Mouse (Mus musculus) A20 (cell line): ENCODE results near the gene Khdc3.
A peak's percentile ranks its signal among the peaks of the same experiment; 100 is the strongest.
"Not testable (repeated sequence)": the region's sequence is repeated elsewhere in the genome, so short reads cannot be mapped to it uniquely, and the experiment has no call there.

Source experiments
- DNase-seq: peaks from one replicate; pipeline ENCODE4 v3.0.0-alpha.2; 2011; ENCODE audit warnings: low read depth, low spot score

Gene Khdc3

DNA sequence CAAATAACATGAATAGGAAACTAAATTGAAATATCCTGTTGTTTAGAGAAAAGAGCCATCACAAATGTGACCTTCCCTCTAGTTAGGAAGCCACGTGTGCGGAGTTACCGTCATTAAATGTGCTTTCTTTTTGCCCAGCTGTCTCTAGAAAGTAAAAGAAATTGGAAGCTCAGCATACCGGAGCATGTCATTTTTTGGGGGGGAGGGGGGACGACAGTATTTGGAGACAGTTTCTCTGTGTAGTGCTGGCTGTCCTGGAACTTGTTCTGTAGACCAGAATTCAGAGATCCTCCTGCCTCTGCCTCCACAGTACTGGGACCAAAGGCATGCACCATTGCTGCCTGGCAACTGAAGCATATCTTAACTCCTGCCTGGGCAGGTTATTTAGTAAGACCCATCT lies at the start of gene Khdc3:
Gene Khdc3, plus strand, starts transcription at position 301 of the 400 bp plus-strand sequence.
- no peak for DNase-seq

DNA sequence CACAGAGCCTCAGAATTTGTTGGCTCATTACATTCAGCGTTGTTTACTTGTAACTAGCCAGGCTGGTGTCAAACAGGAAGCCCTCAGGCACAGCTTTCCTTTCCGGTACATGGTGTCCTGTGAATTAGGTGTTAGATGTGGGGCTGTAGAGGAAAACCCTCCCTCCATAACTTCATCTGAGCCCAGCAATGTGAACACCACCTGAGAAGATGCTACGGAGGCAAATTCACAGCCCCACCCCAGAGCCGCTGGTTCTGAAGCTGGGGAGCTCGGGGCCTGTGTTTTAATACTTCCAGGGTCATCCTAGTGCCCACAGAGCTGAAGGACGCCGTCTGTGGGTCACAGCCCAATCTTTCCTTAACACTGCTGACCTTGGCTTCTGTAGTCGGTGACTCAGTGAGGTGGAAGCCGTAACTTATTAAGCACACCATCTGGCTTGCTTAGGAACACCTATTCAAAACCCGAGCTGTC lies 46.2 kb upstream of the Khdc3 start:
- DNase-seq, result no peak

DNA sequence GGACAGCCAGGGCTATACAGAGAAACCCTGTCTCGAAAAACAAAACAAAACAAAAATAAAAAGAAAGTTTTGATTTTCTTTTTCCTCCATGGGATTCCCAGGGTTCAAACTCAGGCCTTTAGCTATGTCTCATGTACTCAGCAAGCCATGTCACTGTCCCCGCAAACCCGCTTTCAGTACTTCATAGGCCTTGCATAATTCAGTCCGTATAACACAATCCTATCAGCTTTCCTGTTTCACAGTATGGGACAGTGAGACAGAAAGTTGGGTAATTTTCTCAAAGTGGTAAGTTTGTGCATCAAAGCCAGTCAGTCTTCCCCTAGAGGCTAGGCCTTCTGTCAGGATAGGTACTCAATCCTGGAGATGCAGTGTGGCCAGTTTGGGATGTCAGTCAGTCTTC lies 42.4 kb upstream of the Khdc3 start:
- no peak for DNase-seq

DNA sequence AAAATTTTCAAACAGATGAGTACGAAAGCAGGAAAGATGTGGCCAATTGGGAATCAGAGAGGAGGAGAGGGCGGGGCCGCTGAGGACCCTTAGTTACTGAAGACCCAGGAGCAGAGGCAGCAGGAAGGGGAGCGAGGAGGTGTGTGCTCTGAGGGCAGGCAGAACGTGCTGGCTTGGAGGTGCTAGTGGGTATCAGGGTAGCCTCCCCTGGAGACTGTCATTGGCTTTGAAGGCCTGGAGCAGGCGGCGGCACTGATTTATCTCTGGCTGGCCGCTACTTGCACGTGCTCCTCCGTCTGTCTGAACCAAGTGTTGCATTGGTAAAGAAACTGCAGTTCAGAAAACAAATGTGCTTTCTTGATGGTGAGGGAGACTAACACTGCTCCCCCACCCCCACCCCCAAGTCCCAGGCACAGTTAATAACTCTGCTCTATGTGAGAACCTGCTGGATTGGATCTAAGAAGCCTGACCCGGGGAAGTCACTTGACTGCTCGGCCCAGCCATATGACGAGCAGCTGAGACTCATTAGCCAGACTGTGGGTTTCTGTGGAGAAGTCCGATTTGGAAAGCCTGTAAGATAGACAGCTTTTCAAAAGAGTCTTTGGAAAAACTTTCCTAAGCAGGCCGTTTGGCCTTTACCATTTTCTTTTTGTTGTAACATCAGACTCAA lies 37.9 kb upstream of the Khdc3 start:
- no peak for DNase-seq

DNA sequence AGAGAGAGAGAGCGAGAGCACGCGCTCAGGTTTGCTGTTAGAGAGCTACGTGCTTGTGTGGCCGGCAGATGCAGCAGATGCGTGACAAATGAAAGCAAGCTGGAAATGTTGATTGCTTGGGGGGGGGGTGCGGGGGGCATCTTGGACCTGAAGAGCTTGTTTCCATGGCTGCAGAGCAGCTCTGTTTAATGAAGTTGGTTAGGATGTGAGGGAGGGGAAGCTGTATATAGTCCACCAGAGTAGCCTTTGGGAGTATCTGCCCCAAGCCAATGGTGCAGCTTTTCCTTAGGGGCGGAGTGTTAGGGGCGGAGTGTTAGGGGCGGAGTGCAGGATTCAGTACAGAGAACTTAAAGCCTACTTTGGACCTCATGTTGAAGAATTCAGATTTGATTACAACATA lies 34.5 kb upstream of the Khdc3 start:
- no peak for DNase-seq

DNA sequence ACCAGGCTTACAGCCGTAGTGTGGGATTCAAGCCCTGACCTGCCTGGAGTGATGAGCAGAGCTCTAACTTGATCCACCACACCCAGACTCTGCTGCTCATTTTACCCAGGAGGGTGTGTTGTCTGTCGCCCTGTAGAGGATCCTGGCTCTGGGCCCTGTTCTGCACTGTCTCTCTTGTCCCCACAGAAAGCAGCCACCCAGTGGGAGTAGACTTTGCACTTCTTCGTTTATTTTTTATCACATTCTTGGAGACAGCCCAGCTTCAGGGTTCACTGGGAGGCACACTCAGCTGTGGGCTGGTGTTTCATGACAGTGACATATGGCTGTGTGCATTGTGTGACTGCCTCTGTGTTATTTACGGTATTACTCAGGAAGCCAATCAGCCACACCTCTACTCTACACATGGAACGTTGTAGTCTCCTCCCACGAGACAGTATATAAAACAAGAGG lies 33.4 kb upstream of the Khdc3 start:
- DNase-seq, result no peak

DNA sequence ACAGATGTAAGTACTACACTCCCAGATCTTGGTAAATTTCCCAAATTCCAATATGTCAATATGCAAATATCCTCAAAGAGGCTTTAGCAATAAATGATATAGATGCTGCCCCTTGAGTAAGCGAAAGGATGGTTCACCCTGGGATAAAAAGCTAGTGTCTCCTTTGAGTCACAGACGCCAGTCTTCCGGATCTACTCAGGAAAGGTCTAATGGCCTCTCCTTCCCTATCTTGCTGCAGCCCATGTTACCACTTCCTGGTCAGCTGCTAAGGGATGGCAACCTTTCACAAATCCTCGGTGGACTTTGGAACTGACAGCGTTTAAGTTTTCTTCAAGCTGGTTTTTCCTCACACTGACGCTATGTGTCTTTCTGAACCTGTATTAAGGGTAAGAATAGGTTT lies 32.9 kb upstream of the Khdc3 start:
- no peak for DNase-seq

DNA sequence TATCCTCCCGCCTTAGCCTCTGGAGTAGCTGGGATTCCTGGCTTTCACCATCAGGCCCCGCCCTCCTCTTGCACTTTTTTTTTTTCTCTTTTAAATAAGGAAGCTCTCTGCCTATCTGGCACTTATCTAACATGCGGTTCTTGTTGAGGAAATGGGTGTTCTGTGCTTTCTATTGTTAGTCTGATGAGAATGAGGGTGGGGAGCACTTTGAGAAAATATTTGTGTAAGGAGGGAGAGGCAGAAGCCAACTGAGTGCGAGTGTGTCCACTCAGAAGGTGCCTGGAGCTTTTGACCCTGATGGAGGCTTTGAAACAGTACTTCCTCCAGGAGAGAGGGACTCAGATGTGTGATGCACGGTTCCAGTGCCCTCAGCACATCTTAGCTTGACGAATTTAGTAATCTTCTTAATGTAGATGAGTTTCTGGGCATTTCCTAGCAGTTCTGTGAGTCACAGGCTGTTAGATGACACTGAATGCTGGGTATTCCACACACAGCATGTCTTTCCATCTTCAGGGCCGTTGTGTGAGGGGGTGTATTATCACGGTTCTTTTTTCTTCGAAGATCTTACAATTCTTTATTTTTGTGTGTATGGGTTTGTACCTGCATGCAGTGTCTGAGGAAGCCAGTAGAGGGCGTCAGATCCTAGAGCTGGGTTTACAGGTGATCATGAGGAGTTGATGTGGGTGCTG lies 30.5 kb upstream of the Khdc3 start:
- no peak for DNase-seq

DNA sequence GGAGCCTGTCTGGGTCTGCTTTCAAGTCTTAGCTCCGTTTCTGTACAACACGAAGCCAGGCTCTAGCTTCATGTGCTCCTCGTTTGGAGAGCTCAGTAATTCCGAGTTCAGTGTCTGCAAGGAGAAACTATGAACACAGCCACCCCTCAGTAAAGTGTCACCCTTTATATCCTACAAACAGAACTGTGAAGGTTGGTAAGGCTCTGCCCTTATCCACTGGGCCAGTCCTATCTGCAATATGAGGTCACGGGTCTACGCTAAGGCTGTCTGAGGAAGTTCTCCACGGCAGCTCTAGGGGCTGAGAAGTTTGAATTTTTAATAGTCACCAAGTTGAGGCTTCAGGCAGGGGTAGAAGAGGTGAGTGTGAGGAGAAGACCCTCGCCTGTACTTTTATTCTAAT lies 29.2 kb upstream of the Khdc3 start:
- no peak for DNase-seq

DNA sequence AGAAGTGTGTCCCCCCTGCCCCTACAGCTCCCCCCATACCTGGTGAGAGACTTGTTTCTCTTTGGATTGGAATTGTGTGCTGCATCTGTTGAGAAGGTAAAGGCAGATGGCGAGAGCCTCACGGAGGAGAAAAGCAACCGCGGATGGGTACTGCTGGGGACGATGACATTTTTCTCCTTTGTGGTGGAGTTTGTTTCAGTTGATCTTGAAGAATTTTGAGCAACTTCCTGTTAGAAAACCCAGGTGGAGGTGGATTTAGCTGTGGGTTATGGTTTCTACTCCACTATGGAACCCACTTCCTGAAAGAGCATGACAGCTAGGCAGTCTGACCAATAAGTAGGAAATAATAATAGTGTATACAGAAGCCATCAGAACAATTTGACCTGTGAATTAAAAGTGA lies 28.5 kb upstream of the Khdc3 start:
- DNase-seq, result no peak

DNA sequence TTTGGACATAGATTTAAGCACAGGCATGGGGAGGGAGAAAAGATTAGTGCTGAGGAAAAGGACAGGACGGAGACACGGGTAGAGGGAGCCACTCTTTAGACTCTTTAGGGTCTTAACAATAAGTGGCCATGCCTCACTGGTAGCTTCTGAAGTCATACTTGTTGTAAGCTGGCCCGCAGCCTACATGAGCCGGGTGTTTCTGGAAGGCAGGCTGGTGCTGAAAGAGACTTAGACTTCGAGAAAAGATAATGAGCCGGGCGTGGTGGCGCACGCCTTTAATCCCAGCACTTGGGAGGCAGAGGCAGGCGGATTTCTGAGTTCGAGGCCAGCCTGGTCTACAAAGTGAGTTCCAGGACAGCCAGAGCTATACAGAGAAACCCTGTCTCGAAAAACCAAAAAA lies 22.3 kb upstream of the Khdc3 start:
- DNase-seq, result not testable (repeated sequence)

DNA sequence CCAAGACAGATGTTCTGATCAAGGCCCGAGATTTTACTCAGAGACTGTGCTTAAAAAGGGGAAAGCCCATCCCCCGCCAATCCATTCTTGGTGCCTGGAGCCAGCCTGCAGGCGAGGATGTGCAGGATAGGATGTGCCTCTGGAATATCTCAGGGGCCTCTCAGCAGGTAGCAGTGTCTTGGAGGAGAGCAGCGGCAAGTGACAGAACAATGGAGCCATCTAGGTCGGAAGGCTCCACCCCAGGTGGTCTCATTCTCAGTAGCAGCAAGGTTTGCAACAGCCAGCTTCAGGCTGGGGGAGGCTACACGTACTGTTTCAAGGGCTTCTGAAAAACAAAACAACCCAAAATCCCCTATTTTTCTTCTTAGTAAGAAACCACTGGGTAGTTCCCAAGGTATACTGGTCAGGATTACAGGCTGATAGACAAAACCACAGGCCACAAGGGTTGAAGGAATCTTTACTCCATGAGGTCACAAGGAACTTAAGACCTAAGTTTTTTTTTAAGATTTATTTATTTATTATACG lies 21.8 kb upstream of the Khdc3 start:
- no peak for DNase-seq

DNA sequence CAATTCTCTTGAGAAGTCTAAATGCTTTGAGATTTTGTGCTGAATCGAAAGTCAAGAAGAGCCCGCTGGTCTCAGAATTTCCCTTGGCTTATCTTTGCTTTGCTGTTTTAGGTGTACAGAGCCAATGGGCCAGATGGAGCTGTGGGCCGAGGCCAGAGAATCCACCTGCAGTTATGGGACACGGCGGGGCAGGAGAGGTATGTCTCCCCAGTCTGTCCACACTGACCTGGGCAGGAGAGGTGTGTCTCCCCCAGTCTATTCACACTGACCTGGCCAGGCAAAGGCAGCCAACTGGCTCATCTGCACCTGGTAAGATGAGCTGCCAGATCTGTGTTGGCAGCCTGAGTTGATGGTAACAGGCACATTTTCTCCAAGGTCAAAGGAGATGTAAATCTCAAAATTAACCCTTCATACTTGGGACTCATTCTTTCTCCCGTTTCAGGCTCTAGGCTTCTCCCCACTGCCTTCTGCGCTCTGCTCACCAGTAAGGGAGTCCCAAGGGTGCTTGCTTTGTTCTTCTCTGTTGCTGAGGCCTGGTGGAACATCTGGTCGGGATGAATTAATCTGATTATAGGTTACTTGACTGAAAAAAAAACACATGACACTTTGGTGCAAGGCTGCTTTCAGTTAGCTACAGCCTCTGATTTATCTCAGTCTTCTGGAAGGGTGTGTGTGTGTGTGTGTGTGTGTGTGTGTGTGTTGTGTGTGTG lies 19.2 kb upstream of the Khdc3 start:
- DNase-seq, result no peak

DNA sequence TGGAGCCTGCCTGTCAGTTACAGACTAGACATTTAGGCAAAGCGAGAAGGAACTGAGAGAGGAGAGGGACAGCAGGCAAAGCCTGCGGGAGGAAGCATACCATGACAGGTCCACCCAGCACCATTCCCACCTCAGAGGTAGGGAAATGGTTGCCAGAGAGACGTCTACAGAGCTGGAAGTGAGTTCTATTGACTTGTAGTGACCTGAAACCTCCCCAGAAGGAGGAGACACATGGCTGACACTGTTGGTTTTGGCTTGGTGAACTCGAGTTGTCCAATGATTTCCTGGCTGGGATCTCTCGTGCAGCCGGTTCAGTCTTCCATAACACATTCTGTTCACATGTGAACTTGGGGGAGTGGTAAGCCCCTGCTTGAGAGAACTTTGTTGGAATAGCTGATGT lies 17.7 kb upstream of the Khdc3 start:
- DNase-seq, result no peak

DNA sequence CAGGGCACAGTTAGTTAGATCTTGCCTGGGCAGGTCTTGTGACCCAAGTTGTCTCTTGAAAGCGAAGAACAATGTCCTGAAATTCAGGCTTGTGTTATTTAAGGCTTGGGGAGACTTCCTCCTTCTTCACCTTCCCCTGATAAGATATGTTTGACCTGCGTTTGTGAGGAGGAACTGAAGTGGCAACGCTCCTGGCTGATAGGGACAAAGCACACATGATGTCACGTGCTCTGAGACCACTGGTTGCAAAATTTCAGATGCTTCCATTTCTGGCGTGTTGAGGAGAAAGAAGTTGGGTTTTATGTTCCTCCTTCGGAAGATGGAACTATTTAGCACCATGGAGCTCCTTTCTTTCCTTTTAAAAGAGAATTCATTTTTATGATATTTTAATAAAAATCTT lies 15.8 kb upstream of the Khdc3 start:
- DNase-seq, result no peak

DNA sequence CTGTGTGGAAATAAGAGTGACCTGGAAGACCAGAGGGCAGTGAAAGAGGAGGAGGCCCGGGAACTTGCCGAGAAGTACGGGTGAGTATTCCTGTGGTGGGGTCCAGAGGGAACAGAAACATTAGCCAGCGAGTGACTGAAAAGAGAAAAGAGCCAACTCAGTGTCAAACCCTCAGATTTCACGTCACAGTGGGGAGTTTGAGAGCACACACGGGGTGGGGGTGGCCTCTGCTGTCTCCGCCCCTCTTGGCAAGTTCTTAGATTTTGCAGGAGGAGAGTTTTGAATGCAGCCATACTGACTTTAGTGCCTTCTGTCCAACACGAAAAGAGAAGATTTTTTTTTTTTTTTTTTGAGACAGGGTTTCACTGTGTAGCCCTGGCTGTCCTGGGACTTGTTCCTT lies 14.5 kb upstream of the Khdc3 start:
- no peak for DNase-seq

DNA sequence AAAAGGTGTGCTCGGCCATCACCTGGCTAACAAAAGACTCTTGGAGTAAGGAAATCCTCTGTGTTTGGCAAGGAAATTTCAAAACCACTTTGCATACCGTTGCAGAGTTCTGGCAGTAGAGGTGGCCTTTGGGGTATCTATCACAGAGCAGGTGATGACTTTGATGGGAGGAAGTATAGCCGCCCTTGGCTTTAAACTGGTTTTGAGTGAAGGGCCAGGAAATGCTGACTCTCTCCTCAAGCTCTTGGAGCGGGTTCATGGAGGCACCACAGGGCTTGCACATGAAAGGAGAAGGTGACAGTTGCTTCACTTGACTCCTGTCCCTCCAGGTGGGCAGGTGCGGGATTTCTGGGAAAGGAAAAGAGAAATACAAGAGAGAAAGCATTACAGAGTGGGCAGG lies 14.1 kb upstream of the Khdc3 start:
- DNase-seq, result no peak

DNA sequence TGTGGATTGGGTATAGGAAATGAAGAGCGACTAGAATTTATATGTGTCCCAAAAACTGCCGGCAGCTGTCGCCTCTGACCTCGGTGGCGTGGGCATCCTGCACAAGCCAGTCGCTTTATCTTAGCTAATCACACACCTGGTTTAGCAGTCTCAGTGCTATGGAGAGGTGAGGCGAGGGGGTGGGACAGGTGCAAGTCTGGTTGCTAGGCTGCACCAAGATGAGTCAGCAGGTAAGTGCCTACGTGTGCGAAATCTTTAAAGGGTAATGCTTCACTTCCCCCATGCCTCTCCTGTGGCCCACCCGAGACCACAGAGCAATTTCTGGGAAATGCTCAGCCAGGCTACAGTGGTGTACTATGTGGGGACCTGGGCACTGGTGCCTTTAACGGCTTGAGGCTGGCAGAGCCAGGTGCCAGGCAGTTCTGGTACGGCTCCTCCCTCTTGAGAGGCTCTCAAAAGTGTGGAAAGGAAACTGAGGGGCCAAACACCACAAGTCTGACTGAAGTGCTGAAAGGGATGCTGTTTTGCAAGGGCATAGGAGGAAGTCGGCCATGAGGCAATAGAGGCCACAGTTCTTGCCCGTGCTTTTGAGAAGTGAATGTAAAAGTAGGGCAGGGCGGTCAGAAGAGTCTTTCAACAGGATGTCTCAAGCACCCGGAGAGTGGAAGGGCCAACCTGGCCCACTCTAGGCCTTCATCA lies 12.3 kb upstream of the Khdc3 start:
- DNase-seq, result peak; percentile 47

DNA sequence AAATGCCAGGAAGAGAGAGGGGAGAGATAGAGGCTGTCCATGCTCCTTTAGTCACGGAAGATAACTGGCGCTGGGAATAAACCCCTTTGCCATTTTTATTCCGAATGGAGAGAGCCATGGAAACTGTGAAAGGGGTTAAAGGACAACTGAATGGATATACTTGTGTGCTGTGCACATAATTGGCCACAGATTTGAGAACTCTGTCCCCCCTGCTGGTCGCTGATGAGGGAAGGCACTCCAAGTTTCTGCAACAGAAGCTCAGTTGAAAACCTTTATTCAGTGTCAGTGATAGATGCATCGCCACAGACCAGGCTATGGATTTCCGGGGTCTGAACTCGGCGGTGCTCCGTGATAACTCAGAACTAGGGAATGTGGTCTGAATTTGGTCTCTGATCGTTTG lies 11.5 kb upstream of the Khdc3 start:
- no peak for DNase-seq

DNA sequence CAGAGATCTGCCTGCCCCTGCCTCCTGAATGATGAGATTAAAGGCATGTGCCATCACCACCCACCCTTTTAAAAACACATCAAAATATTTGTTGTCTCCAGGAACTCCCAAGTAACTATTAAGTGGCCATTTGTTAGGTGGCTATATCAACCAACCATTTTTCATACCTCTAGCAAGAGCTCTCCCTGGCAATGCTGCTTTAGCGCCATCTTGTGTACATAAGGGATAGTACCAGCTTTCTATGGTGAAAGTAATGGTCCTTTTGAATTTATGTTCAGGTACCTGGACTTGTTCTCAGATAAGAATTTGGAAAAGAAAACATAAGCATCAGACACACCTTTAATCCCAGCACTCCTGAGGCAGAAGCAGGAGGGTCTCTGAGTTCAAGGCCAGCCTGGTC lies 9.9 kb upstream of the Khdc3 start:
- peak; percentile 71 for DNase-seq

DNA sequence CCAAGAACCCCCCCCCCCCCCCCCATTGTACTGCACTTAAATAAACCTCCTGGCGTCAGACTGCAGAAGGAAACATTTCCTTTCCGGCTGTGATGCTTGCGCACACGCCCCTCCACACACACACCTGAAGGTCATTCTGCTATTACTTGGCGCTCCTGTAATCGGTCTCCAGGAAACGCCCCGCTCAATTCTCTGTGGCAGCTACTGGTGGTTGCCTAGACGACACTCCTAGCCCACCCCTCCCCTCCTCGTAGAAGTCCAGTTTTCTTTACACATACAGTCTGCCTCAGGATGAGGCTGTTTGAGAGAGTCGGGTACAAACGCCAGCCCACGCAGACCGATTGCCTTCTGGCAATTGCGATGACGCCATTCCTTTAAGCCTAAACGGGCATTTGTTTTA lies 7.1 kb upstream of the Khdc3 start:
- no peak for DNase-seq

DNA sequence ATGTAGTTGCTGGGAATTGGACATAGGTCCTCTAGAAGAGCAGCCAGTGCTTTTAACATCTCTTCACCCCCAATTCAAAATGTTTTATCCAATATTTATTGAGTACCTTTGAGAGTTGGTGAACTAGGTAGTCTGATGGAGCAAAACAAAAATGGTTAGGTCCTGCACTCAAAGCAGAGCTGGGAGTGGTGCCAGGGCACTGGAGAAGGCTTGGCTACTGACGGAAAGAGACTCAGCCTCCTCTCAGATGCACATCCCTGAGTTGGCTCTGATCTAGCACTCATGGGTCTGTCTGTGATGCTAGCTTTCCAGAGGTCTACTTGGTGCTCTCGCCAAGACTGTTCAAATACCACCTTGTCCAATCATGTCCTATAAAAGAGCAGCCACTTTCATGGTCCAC lies 3.7 kb upstream of the Khdc3 start:
- no peak for DNase-seq
